Mouse (Mus musculus) ES-E14 (cell line): ENCODE measurements around the gene Gm9803.

Experiments used
- CHD2 ChIP-seq: IDR thresholded peaks from 2 replicates; pipeline ENCODE4 v1.6.1; 2014; ENCODE audit warnings: mild to moderate bottlenecking, low read depth, low read length, inconsistent platforms
- HCFC1 ChIP-seq: IDR thresholded peaks from 2 replicates; pipeline ENCODE4 v1.6.1; 2012; ENCODE audit warnings: low read length, inconsistent platforms, borderline replicate concordance; ENCODE audit not compliant: insufficient read depth
- MAFK ChIP-seq: IDR thresholded peaks from 2 replicates; pipeline ENCODE4 v1.6.1; 2014; ENCODE audit warnings: mild to moderate bottlenecking, low read depth, low read length, inconsistent platforms; ENCODE audit not compliant: insufficient read depth
- ZNF384 ChIP-seq: IDR thresholded peaks from 2 replicates; pipeline ENCODE4 v1.6.1; 2012; ENCODE audit warnings: low read depth, low read length, inconsistent platforms

- TF ChIP-seq MAFK (no peak), ZNF384 (no peak), CHD2 (no peak), HCFC1 (no peak)
These were observed 35.6 kb upstream of the Gm9803 start for GRCm38 (mm10) chr10:43488258-43488657.
